Mouse (Mus musculus) lung, postnatal 0 days (tissue): Measurements from ENCODE around the gene Gm17268. TPM values are rescaled to one million over a fixed set of nuclear protein-coding genes. Genes with fewer than 3 reads are reported as not detected.

Experiments
- ATAC-seq: fragments of 200-750 bp; cut with Nextera tagmentation; 2 replicates; pipeline ENCODE4 v1.8.0; 2017; ENCODE audit warnings: moderate library complexity
- DNase-seq: peaks from one replicate; pipeline ENCODE4 v3.0.0-alpha.2; 2016; ENCODE audit warnings: low spot score
- H3K27ac ChIP-seq: fragments of 300-500 bp; sonication (generic); 2 replicates; pipeline ENCODE4 v1.5.1; 2014; ENCODE audit warnings: antibody characterized with exemption, mild to moderate bottlenecking, low read length, mixed read lengths
- H3K27me3 ChIP-seq: fragments of 300-500 bp; sonication (generic); replicated peaks from 2 replicates; pipeline ENCODE4 v1.6.1; 2014; ENCODE audit warnings: low read length, mixed read lengths; ENCODE audit not compliant: insufficient read depth
- H3K36me3 ChIP-seq: fragments of 300-500 bp; sonication (generic); 2 replicates; pipeline ENCODE4 v1.6.1; 2014; ENCODE audit warnings: low read length, mixed read lengths; ENCODE audit not compliant: insufficient read depth
- H3K4me1 ChIP-seq: fragments of 300-500 bp; sonication (generic); 2 replicates; pipeline ENCODE4 v1.6.1; 2014; ENCODE audit warnings: antibody characterized with exemption, low read depth, low read length, mixed read lengths; ENCODE audit not compliant: insufficient read depth
- H3K4me2 ChIP-seq: fragments of 300-500 bp; sonication (generic); replicated peaks from 2 replicates; pipeline ENCODE4 v1.6.1; 2014; ENCODE audit warnings: low read depth, mild to moderate bottlenecking, low read length, moderate library complexity, mixed read lengths
- H3K4me3 ChIP-seq: fragments of 300-500 bp; sonication (generic); 2 replicates; pipeline ENCODE4 v1.5.1; 2014; ENCODE audit warnings: low read depth, low read length
- H3K9ac ChIP-seq: fragments of 300-500 bp; sonication (generic); replicated peaks from 2 replicates; pipeline ENCODE4 v1.6.1; 2014; ENCODE audit warnings: low read depth, mild to moderate bottlenecking
- H3K9me3 ChIP-seq: fragments of 300-500 bp; sonication (generic); 2 replicates; pipeline ENCODE4 v1.6.1; 2016; ENCODE audit warnings: low read length, mixed read lengths
- CTCF ChIP-seq: IDR thresholded peaks from 2 replicates; pipeline ENCODE4 v1.5.1; 2016; ENCODE audit warnings: antibody characterized with exemption, mild to moderate bottlenecking
- EP300 ChIP-seq: IDR thresholded peaks from 2 replicates; pipeline ENCODE4 v1.6.1; 2016; ENCODE audit warnings: antibody characterized with exemption, mild to moderate bottlenecking, control low read depth
- WGBS: fragments of 180-500 bp; shearing (Covaris S2); extraction: QIAGEN DNeasy Blood & Tissue Kit; methylation state at CpG from one replicate; pipeline ENCODE4 v1.1.7; 2014; 5-methylcytosine and 5-hydroxymethylcytosine counted together
- polyA plus RNA-seq: library from polyadenylated mRNA; unstranded; fragments of >200 nt; fragmentation: Nextera tagmentation; extraction: Ambion mirVana; gene quantifications from 2 replicates; pipeline ENCODE4 v1.2.1, GENCODE M21; 2015

Gm17268 gene
- not detected in 2 replicates for polyA plus RNA-seq

- ATAC-seq = peak; percentile 64
Observed at GRCm38 (mm10) chr11:82038535-82038934, at the start of gene Gm17268. Gene Gm17268 (minus strand): TSS chr11:82038562.

GRCm38 (mm10) chr11:82084360-82084759, 46.0 kb upstream of the Gm17268 start:
- WGBS = 92% methylated on average over 3 of the region's 3 CpGs
- DNase-seq (no peak), ATAC-seq (no peak)
- no peak overlapping the region for H3K4me3 ChIP-seq
- no peak overlapping the region for H3K27ac ChIP-seq
- no peaks in the 10 kb centered on the region for H3K27me3 ChIP-seq
- H3K9ac ChIP-seq = no peak overlapping the region
- TF ChIP-seq EP300 (no peak), CTCF (no peak)
- no peaks in the 10 kb centered on the region for H3K4me1 ChIP-seq
- H3K36me3 ChIP-seq = no peaks in the 10 kb centered on the region
- no peaks in the 10 kb centered on the region for H3K9me3 ChIP-seq
- no peak overlapping the region for H3K4me2 ChIP-seq

More at GRCm38 (mm10) chr11:82038535-82038934, at the start of gene Gm17268:
- H3K4me1 ChIP-seq = no peaks in the 10 kb centered on the region
- no peak within 1 kb of the TSS for H3K9ac ChIP-seq
- H3K9me3 ChIP-seq = no peaks in the 10 kb centered on the region
- 7% methylated on average over 2 of the region's 2 CpGs for WGBS
- H3K36me3 ChIP-seq = no peaks in the 10 kb centered on the region
- H3K4me2 ChIP-seq = no peak within 1 kb of the TSS
- H3K27ac ChIP-seq = no peak within 1 kb of the TSS
- H3K27me3 ChIP-seq = no peaks in the 10 kb centered on the region
- DNase-seq = peak; percentile 70
- TF ChIP-seq CTCF (peak; percentile 58), EP300 (no peak)
- no peak within 1 kb of the TSS for H3K4me3 ChIP-seq

GRCm38 (mm10) chr11:82080865-82081264, 42.5 kb upstream of the Gm17268 start:
- H3K4me2 ChIP-seq = no peak overlapping the region

GRCm38 (mm10) chr11:82078136-82078730, 39.9 kb upstream of the Gm17268 start:
- H3K27ac ChIP-seq = no peak overlapping the region
- ATAC-seq = no peak
- no peak overlapping the region for H3K4me3 ChIP-seq
- H3K27me3 ChIP-seq = no peaks in the 10 kb centered on the region
- no peak for TF ChIP-seq EP300
- DNase-seq = no peak
- no peak overlapping the region for H3K9ac ChIP-seq
- no peaks in the 10 kb centered on the region for H3K9me3 ChIP-seq
- H3K4me2 ChIP-seq = no peak overlapping the region
- H3K4me1 ChIP-seq = no peaks in the 10 kb centered on the region
- no peaks in the 10 kb centered on the region for H3K36me3 ChIP-seq

More at GRCm38 (mm10) chr11:82080865-82081264, 42.5 kb upstream of the Gm17268 start:
- DNase-seq (no peak), ATAC-seq (no peak)
- TF ChIP-seq EP300 = no peak
- TF ChIP-seq CTCF = no peak
- H3K27ac ChIP-seq = no peak overlapping the region
- H3K27me3 ChIP-seq = no peaks in the 10 kb centered on the region
- H3K4me3 ChIP-seq = no peak overlapping the region
- no peak overlapping the region for H3K9ac ChIP-seq
- H3K9me3 ChIP-seq = no peaks in the 10 kb centered on the region
- 59% methylated on average over 3 of the region's 3 CpGs for WGBS
- no peaks in the 10 kb centered on the region for H3K4me1 ChIP-seq
- H3K36me3 ChIP-seq = no peaks in the 10 kb centered on the region

GRCm38 (mm10) chr11:82077031-82077430, 38.7 kb upstream of the Gm17268 start:
- WGBS = 33% methylated on average over 3 of the region's 3 CpGs

GRCm38 (mm10) chr11:82073686-82074085, 35.3 kb upstream of the Gm17268 start:
- Histone ChIP-seq H3K27ac (no peak overlapping the region), H3K36me3 (no peaks in the 10 kb centered on the region), H3K9ac (no peak overlapping the region), H3K4me2 (no peak overlapping the region), H3K9me3 (no peaks in the 10 kb centered on the region), H3K27me3 (no peaks in the 10 kb centered on the region), H3K4me3 (no peak overlapping the region), H3K4me1 (no peaks in the 10 kb centered on the region)
- DNase-seq = no peak
- TF ChIP-seq EP300 (no peak), CTCF (no peak)
- no peak for ATAC-seq
- 72% methylated on average over 3 of the region's 3 CpGs for WGBS

More at GRCm38 (mm10) chr11:82077031-82077430, 38.7 kb upstream of the Gm17268 start:
- Histone ChIP-seq H3K4me3 (no peak overlapping the region), H3K27ac (no peak overlapping the region), H3K9ac (no peak overlapping the region), H3K4me2 (no peak overlapping the region), H3K36me3 (no peaks in the 10 kb centered on the region), H3K27me3 (no peaks in the 10 kb centered on the region), H3K9me3 (no peaks in the 10 kb centered on the region), H3K4me1 (no peaks in the 10 kb centered on the region)
- TF ChIP-seq EP300 (no peak), CTCF (no peak)
- DNase-seq (peak; percentile 46), ATAC-seq (no peak)
